Mouse (Mus musculus) left cerebral cortex, adult 2 months (tissue): ENCODE measurements around the gene Gm21256. TPM values are rescaled to one million over a fixed set of nuclear protein-coding genes. Genes with fewer than 3 reads are reported as not detected.
"Not testable (repeated sequence)": the region's sequence is repeated elsewhere in the genome, so short reads cannot be mapped to it uniquely, and the experiment has no call there.

Experiments
- DNase-seq, 2 experiments: peaks; one replicate each; pipeline ENCODE4 v3.0.0; 2021 to 2022; ENCODE audit warnings: low spot score in 2 of 2, mixed read lengths in 1 of 2; ENCODE audit errors: extremely low spot score in 1 of 2
- H3K27ac ChIP-seq: fragments of 200-600 bp; 2 replicates; pipeline ENCODE4 v1.8.1; 2022
- H3K4me3 ChIP-seq: fragments of 200-600 bp; 2 replicates; pipeline ENCODE4 v1.8.1; 2022
- intact Hi-C: fragments of 180-260 bp; cut with DNase I; formaldehyde crosslinking; loops from one replicate; pipeline ENCODE4 v1.15.1; 2025
- long read RNA-seq, 2 experiments: library from polyadenylated mRNA; stranded (forward); transcript quantifications; one replicate each; pipeline ENCODE4 v2.0.0; 2021; ENCODE audit warnings: borderline mapping rate in 2 of 2
- total RNA-seq, 2 experiments: library from RNA; stranded (reverse); gene quantifications; 2 replicates each; pipeline ENCODE4 v1.2.3; 2021

Gene Gm21256
- total RNA-seq = not detected
- long read RNA-seq, experiment 1 = 0 reads
- long read RNA-seq, experiment 2 = 0 reads

DNA sequence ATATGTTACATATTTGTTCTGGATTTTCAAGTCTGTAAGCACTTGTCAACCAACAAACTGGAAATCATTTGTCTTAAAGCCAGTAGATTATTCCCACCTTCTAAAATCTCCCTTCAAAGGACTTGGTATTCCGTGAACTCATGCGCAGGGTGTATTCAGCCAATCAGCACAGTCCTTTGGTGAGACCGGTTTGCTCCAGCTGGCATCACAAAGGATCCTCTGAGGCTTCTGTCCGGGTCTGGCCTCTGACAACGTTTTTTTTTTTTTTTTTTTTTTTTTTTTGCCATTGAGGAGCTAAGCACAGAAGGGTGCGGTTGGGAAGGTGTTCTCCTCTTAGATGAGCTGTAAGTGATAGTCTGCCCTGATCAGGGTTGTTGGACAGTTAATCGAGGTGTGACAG is at the start of gene Gm21256:
Gm21256 (plus strand) TSS at position 301 of the 400 bp plus-strand sequence.
- H3K4me3 ChIP-seq, intact Hi-C loops, H3K27ac ChIP-seq, DNase-seq: not testable (repeated sequence)

Other genes with a start within 250 kb of the Gm21256 start
- not detected for gene Gm21170, start 240.1 kb downstream of the Gm21256 start, total RNA-seq